Mouse (Mus musculus) inflammation-experienced regulatory T-cells (primary cell): Measurements from ENCODE around the gene Luc7l. TPM values are rescaled to one million over a fixed set of nuclear protein-coding genes. Genes with fewer than 3 reads are reported as not detected.

ENCODE experiments used
- polyA plus RNA-seq, 2 experiments: library from polyadenylated mRNA; unstranded; fragments of 100-300 nt; shearing (Covaris generic); gene quantifications; one replicate each; pipeline ENCODE4 v1.2.1; 2017

Gene Luc7l
- 100 to 1,000 TPM in 1 of 2 experiments, 10 to 100 TPM in 1; 91.3 to 149 TPM for polyA plus RNA-seq

DNA sequence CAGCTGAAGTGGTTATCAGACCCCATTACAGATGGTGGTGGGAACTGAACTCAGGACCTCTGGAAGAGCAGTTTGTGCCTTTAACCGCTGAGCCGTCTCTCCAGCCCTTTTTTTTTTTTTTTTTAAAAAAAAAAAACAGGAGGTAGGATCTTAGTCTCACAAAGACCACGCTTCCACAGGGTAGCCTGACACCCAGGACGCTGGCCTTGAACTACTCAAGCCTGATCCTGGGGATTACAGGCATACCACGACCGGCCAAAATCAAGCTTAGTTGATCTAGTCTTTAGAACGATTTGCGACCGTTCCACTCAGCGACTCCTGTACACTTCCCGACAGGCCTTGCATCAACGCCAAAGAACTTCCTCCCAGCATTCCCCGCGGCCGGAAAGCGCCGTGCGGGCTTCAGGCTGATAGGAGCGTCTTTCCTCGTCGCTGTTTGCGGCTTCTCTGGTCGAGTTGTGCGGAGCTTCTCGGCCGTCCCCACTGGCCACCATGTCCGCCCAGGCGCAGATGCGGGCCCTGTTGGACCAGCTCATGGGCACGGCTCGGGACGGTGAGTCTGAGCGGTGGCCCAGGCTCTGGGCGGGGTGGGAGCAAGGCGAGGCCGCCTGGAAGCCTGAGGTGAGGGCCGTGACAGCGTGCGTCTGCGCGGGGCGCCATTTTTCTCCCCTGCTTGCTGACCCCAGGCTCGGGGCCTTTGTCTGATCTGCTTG lies at the start of gene Luc7l:
Gene Luc7l, plus strand, starts transcription at position 358 of the 713 bp plus-strand sequence.

DNA sequence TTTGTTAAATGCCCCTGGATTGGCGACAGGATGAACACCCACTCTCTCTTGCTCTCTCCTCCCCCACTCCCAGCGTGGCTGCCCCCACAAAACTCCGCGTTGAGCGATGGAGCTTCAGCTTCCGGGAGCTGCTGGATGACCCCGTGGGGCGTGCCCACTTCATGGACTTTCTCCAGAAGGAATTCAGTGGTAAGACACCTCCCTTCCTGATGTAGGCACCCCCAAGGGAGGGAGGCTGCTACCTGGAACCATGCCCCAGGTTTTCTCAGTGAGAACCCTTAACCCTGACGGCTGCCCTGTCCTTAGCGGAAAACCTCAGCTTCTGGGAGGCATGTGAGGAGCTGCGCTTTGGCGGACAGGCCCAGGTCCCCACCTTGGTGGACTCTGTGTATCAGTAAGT lies 45.0 kb upstream of the Luc7l start, which contains the start of gene Arhgdig:
Gene Arhgdig, minus strand, starts transcription at position 101 of the 400 bp plus-strand sequence.

DNA sequence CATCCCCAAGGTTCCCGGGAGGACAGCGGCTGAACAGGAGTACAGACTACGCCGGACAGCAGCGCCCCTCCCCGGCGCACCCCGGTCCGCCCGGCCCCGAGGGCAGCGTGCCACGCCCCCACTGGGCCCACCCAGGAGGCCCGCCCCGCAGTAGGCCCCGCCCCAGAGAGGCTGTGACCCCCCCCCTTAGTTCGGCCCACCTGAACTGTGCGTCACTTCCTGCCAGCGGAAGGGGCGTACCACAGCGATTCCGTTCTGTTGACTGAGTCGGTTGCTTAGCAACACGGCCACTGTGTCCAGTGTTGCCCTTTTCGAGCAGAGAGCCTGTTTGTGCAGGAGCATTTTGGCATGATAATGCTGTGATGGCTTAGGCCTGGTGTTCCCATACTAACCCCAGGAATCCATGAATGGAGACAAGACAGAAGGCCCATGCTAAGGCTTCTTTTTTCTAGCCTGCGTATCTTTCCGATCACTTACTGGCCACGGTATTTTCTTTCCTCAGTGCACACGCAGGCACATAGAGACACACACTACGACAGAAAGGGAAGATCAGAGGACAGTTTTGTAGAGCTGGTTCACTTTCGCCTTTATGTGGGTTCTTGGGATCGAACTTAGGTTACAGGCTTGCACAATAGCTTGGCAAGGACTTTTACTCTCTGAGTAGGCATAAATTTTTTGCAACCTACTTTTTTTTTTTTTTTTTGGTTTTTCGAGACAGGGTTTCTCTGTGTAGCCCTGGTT lies 8.4 kb upstream of the Luc7l start, which contains the start of gene Fam234a:
Gene Fam234a, minus strand, starts transcription at position 142 of the 741 bp plus-strand sequence.

Other genes starting within 250 kb of the Luc7l start
- 10 to 100 TPM; 12.8 to 16.0 TPM for gene Rab11fip3, start 183.3 kb upstream of the Luc7l start, polyA plus RNA-seq
- gene Decr2, start 162.6 kb upstream of the Luc7l start, polyA plus RNA-seq = 10 to 100 TPM; 27.4 to 32.9 TPM
- gene Nme4, start 157.3 kb upstream of the Luc7l start, polyA plus RNA-seq = 10 to 100 TPM in 1 of 2 experiments, under 1 TPM in 1; 0.90 to 11.4 TPM
- gene Tmem8, start 139.6 kb upstream of the Luc7l start, polyA plus RNA-seq = 10 to 100 TPM; 33.9 to 35.3 TPM
- gene Mrpl28, start 129.4 kb upstream of the Luc7l start, polyA plus RNA-seq = 10 to 100 TPM; 65.8 to 72.4 TPM
- gene Axin1, start 114.2 kb upstream of the Luc7l start, polyA plus RNA-seq = 100 to 1,000 TPM in 1 of 2 experiments, 10 to 100 TPM in 1; 86.4 to 112 TPM
- 1 to 10 TPM in 1 of 2 experiments, not detected in 1; 1.7 TPM for gene Pdia2, start 53.8 kb upstream of the Luc7l start, polyA plus RNA-seq
- 10 to 100 TPM; 10.1 to 13.5 TPM for gene Rgs11, start 49.9 kb upstream of the Luc7l start, polyA plus RNA-seq
- under 1 TPM in 1 of 2 experiments, not detected in 1; 0.20 TPM for gene Arhgdig, start 45.1 kb upstream of the Luc7l start, polyA plus RNA-seq
- 10 to 100 TPM; 17.1 to 25.9 TPM for gene Fam234a, start 8.7 kb upstream of the Luc7l start, polyA plus RNA-seq
- gene Neurl1b, start 161.9 kb downstream of the Luc7l start, polyA plus RNA-seq = 1 to 10 TPM in 1 of 2 experiments, under 1 TPM in 1; 0.10 to 1.7 TPM